ENCODE assay signal across 8 mouse cellular contexts in the genomic region with DNA sequence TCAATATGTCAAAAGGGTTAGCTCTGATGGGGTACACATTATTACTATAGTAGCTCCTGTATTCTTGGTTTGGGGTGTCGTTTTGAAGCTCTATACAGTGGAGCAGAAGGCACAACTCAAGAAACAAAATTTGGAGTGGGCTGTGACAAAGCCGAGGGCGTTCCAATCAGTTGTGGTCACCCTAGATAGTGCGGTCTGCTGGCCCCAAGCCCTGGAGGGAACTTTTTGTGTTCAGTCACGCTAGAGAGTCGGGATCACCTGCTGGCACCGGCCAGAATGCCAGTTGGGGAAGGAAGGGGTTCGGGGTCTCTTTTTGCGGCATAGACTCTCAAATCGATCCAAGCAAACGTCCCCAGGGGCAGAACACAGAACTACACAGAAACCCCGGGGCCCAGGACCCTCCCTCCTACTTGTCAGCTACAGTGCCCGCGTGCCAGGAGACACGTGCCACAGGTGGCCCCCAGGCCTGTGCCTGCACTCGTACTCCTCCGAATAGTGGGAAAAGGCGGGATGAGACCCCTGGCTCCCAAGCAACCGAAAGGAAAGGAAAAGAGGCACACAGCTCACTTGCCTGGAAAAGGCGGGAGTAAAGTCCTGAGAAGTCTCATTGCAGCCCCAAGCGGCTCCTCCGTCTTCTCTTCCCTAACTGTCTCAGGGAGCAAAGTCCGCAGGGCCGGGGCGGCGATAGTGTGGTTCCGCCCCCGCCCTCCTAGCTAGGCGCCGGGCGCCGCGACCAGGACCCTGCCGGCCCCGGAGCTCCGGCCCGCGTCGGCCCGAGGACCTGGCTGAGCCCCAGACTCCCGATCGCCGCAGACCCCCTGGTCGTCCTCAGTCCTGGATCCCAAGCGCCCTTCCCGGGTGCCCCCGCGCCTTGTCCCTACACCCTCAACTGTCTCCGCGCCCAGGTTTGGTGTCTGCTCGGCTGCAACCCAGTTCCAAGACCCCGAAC. TPM values are rescaled to one million over a fixed set of nuclear protein-coding genes. Genes with fewer than 3 reads are reported as not detected.
DNase-seq lines count a peak whose midpoint lies in the region; ATAC-seq lines count a peak whose summit lies in the region.

No protein-coding gene starts in this region.

- ATAC-seq in embryonic facial prominence, embryonic 13.5 days (ENCODE audit: insufficient number of reproducible peaks, insufficient read depth, low FRiP score, low TSS enrichment, low read depth) = peak; percentile 70
- 0 out of 2 replicates have a peak, but pooled peaks have one; percentile 20 for ATAC-seq in heart, embryonic 14.5 days (ENCODE audit: insufficient number of reproducible peaks, insufficient read depth, low FRiP score, low read depth)

- H3K27ac ChIP-seq in embryonic facial prominence, embryonic 13.5 days = peak overlapping the region; percentile 90
- H3K27ac ChIP-seq in heart, embryonic 14.5 days (replicated peaks in 1 of 2; ENCODE audit: control insufficient read depth in 1 of 2, insufficient read depth in 1 of 2, low read depth in 2 of 2, low read length in 2 of 2) = peak overlapping the region; percentile 59 to 82
- peak overlapping the region; percentile 96 for H3K27ac ChIP-seq in macrophage

- peaks cover 61% of the 10 kb centered on the region for H3K4me1 ChIP-seq in embryonic facial prominence, embryonic 13.5 days
- H3K4me1 ChIP-seq in heart, embryonic 14.5 days (ENCODE audit: control insufficient read depth in 2 of 2, insufficient read depth in 2 of 2, low read length in 2 of 2) = peaks cover 9 to 37% of the 10 kb centered on the region in 2 experiments

- H3K4me3 ChIP-seq in embryonic facial prominence, embryonic 13.5 days = peak overlapping the region; percentile 79
- peak overlapping the region; percentile 74 to 94 for H3K4me3 ChIP-seq in heart, embryonic 14.5 days (ENCODE audit: control insufficient read depth in 1 of 2, insufficient read depth in 1 of 2, low read depth in 1 of 2, low read length in 2 of 2)
- H3K4me3 ChIP-seq in macrophage (ENCODE audit: inconsistent target) = peak overlapping the region; percentile 95

- H3K79me2 ChIP-seq in macrophage (ENCODE audit: inconsistent target) = peaks cover 59% of the 10 kb centered on the region

- H3K9ac ChIP-seq in embryonic facial prominence, embryonic 13.5 days = peak overlapping the region; percentile 97
- peak overlapping the region; percentile 94 for H3K9ac ChIP-seq in heart, embryonic 14.5 days (ENCODE audit: low read length)

- WGBS in embryonic facial prominence, embryonic 13.5 days = 1% methylated on average over 52 of the region's 52 CpGs
- 1% methylated on average over 52 of the region's 52 CpGs for whole genome bisulfite sequencing in heart, embryonic 14.5 days
- WGBS in macrophage (ENCODE audit: missing documents) = 2% methylated on average over 51 of the region's 52 CpGs

- H3K4me2 ChIP-seq in embryonic facial prominence, embryonic 13.5 days = peak overlapping the region; percentile 87
- H3K4me2 ChIP-seq in heart, embryonic 14.5 days (ENCODE audit: low read length) = peak overlapping the region; percentile 97

- H3K27me3 ChIP-seq in embryonic facial prominence, embryonic 13.5 days = no peaks in the 10 kb centered on the region
- H3K27me3 ChIP-seq in heart, embryonic 14.5 days (ENCODE audit: control insufficient read depth, insufficient read depth, low read length) = peaks cover 13% of the 10 kb centered on the region

- no peaks in the 10 kb centered on the region for H3K36me3 ChIP-seq in embryonic facial prominence, embryonic 13.5 days
- peaks cover 4% of the 10 kb centered on the region; the same call in 1 of the 2 replicates for H3K36me3 ChIP-seq in heart, embryonic 14.5 days (ENCODE audit: control insufficient read depth, insufficient read depth, low read length)
- H3K36me3 ChIP-seq in macrophage (ENCODE audit: inconsistent target) = no peaks in the 10 kb centered on the region

- H3K9me3 ChIP-seq in embryonic facial prominence, embryonic 13.5 days = no peaks in the 10 kb centered on the region
- no peaks in the 10 kb centered on the region for H3K9me3 ChIP-seq in heart, embryonic 14.5 days (ENCODE audit: control insufficient read depth, low read length)

- DNase-seq in urinary bladder, postnatal 14 days (ENCODE audit: low spot score) = peak; percentile 67
- DNase-seq in urinary bladder, postnatal 10 days (ENCODE audit: low spot score) = no peak
- peak; percentile 87 for DNase-seq in kidney, postnatal 10 days
- peak; percentile 7 for DNase-seq in spleen, adult 12 weeks (ENCODE audit: low spot score)
- no peak for DNase-seq in frontal cortex, postnatal 14 days (ENCODE audit: low spot score in 2 of 2)

RNA-seq across cellular contexts. Expression of a gene that starts 0.6 kb away (rescaled TPM):
- polyA plus RNA-seq in embryonic facial prominence, embryonic 13.5 days (2015; fragmentation: Nextera tagmentation; extraction: Ambion mirVana) = 35.0 and 35.5 TPM in 2 replicates
- polyA plus RNA-seq in heart, embryonic 14.5 days (2014; fragmentation: Nextera tagmentation; extraction: Ambion mirVana) = 9.3 and 14.1 TPM in 2 replicates
- 100 to 1,000 TPM; 135 to 354 (median 226) TPM for total RNA-seq in macrophage (2018; cell fraction: chromatin; rRNA removed)
- 100 to 1,000 TPM in 18 of 26 experiments, 10 to 100 TPM in 8; 75.9 to 159 (median 107) TPM for total RNA-seq in macrophage (2018; cell fraction: cytosol; rRNA removed)
- total RNA-seq in macrophage (2018; cell fraction: nucleus; rRNA removed) = 100 to 1,000 TPM; 103 to 320 (median 161) TPM
- 60.8 to 91.8 TPM (median 81.9 TPM) in 3 replicates for polyA plus RNA-seq in macrophage (2018)

Comparison
In these comparisons a context has a peak if more than half of its experiments do, and no peak if none do; other contexts are left out.
1. DNase-seq: peak in urinary bladder, postnatal 14 days (single experiment), kidney, postnatal 10 days (single experiment) and spleen, adult 12 weeks (single experiment); none in urinary bladder, postnatal 10 days (single experiment) and frontal cortex, postnatal 14 days (0 of 2).
2. Peak in every context shown above with its lines, with median percentiles within 50 percentile points of each other: H3K27ac ChIP-seq and H3K4me3 ChIP-seq.